Mouse (Mus musculus): Measurements from ENCODE around the gene Fyb2. TPM values are rescaled to one million over a fixed set of nuclear protein-coding genes. Genes with fewer than 3 reads are reported as not detected.

The Fyb2 gene
- polyA plus RNA-seq, 1 experiment from 2014 or later, result 0.08 TPM

- no peaks in the 10 kb centered on the region for H3K9me3 ChIP-seq
- no peak overlapping the region for H3K4me3 ChIP-seq (replicated peaks)
- no peaks in the 10 kb centered on the region for H3K4me1 ChIP-seq
- H3K27ac ChIP-seq, result no peak overlapping the region
- WGBS, result 67% methylated on average over 1 of the region's 1 CpGs
- ATAC-seq (ENCODE audit: insufficient read depth, low FRiP score, low read depth), result no peak
- H3K9ac ChIP-seq, result no peak overlapping the region
- no peak overlapping the region for H3K4me2 ChIP-seq
- H3K27me3 ChIP-seq (replicated peaks), result no peaks in the 10 kb centered on the region
- H3K36me3 ChIP-seq, result no peaks in the 10 kb centered on the region
These were observed 31.2 kb downstream of the Fyb2 start for GRCm38 (mm10) chr4:104944482-104944881.

- H3K4me1 ChIP-seq, result no peaks in the 10 kb centered on the region
- no peak overlapping the region for H3K9ac ChIP-seq
- no peak overlapping the region for H3K27ac ChIP-seq
- H3K4me3 ChIP-seq (replicated peaks), result no peak overlapping the region
- no peaks in the 10 kb centered on the region for H3K9me3 ChIP-seq
- no peak for ATAC-seq (ENCODE audit: insufficient read depth, low FRiP score, low read depth)
- H3K4me2 ChIP-seq, result no peak overlapping the region
- H3K27me3 ChIP-seq (replicated peaks), result no peaks in the 10 kb centered on the region
- WGBS, result 42% methylated on average over 4 of the region's 4 CpGs
- H3K36me3 ChIP-seq, result no peaks in the 10 kb centered on the region
These were observed 35.6 kb downstream of the Fyb2 start for GRCm38 (mm10) chr4:104948886-104949285.

GRCm38 (mm10) chr4:104949304-104949703 is 36.0 kb downstream of the Fyb2 start:
- ATAC-seq (ENCODE audit: insufficient read depth, low FRiP score, low read depth), result no peak
- no peaks in the 10 kb centered on the region for H3K4me1 ChIP-seq
- no peaks in the 10 kb centered on the region for H3K36me3 ChIP-seq
- H3K9ac ChIP-seq, result no peak overlapping the region
- H3K9me3 ChIP-seq, result no peaks in the 10 kb centered on the region
- WGBS, result 53% methylated on average over 3 of the region's 3 CpGs
- H3K27ac ChIP-seq, result no peak overlapping the region
- H3K27me3 ChIP-seq (replicated peaks), result no peaks in the 10 kb centered on the region
- no peak overlapping the region for H3K4me2 ChIP-seq
- no peak overlapping the region for H3K4me3 ChIP-seq (replicated peaks)

- WGBS, result 58% methylated on average over 4 of the region's 4 CpGs
- H3K4me2 ChIP-seq, result no peak overlapping the region
- no peaks in the 10 kb centered on the region for H3K9me3 ChIP-seq
- H3K27ac ChIP-seq, result no peak overlapping the region
- no peak overlapping the region for H3K9ac ChIP-seq
- H3K4me1 ChIP-seq, result no peaks in the 10 kb centered on the region
- H3K27me3 ChIP-seq (replicated peaks), result no peaks in the 10 kb centered on the region
- ATAC-seq (ENCODE audit: insufficient read depth, low FRiP score, low read depth), result no peak
- H3K4me3 ChIP-seq (replicated peaks), result no peak overlapping the region
- no peaks in the 10 kb centered on the region for H3K36me3 ChIP-seq
These were observed 38.1 kb downstream of the Fyb2 start for GRCm38 (mm10) chr4:104951280-104951878.

GRCm38 (mm10) chr4:104956691-104957090 is 43.4 kb downstream of the Fyb2 start:
- H3K27ac ChIP-seq, result no peak overlapping the region
- 55% methylated on average over 7 of the region's 7 CpGs for WGBS
- H3K36me3 ChIP-seq, result no peaks in the 10 kb centered on the region
- no peak overlapping the region for H3K4me3 ChIP-seq (replicated peaks)
- no peaks in the 10 kb centered on the region for H3K27me3 ChIP-seq (replicated peaks)
- no peaks in the 10 kb centered on the region for H3K9me3 ChIP-seq
- no peaks in the 10 kb centered on the region for H3K4me1 ChIP-seq
- no peak overlapping the region for H3K4me2 ChIP-seq
- ATAC-seq (ENCODE audit: insufficient read depth, low FRiP score, low read depth), result no peak
- no peak overlapping the region for H3K9ac ChIP-seq

GRCm38 (mm10) chr4:104961431-104961830 is 48.2 kb downstream of the Fyb2 start:
- no peak overlapping the region for H3K27ac ChIP-seq
- no peaks in the 10 kb centered on the region for H3K4me1 ChIP-seq
- H3K4me3 ChIP-seq (replicated peaks), result no peak overlapping the region
- 68% methylated on average over 5 of the region's 5 CpGs for WGBS
- H3K9ac ChIP-seq, result no peak overlapping the region
- H3K36me3 ChIP-seq, result no peaks in the 10 kb centered on the region
- H3K27me3 ChIP-seq (replicated peaks), result no peaks in the 10 kb centered on the region
- no peaks in the 10 kb centered on the region for H3K9me3 ChIP-seq
- no peak for ATAC-seq (ENCODE audit: insufficient read depth, low FRiP score, low read depth)
- H3K4me2 ChIP-seq, result no peak overlapping the region

- Histone ChIP-seq H3K9ac (no peak overlapping the region), H3K4me3 (replicated peaks) (no peak overlapping the region), H3K4me2 (no peak overlapping the region), H3K36me3 (no peaks in the 10 kb centered on the region), H3K9me3 (no peaks in the 10 kb centered on the region), H3K4me1 (no peaks in the 10 kb centered on the region), H3K27me3 (replicated peaks) (no peaks in the 10 kb centered on the region), H3K27ac (no peak overlapping the region)
- 86% methylated on average over 2 of the region's 2 CpGs for WGBS
- no peak for ATAC-seq (ENCODE audit: insufficient read depth, low FRiP score, low read depth)
These were observed 59.4 kb downstream of the Fyb2 start for GRCm38 (mm10) chr4:104972606-104973005.

GRCm38 (mm10) chr4:104975162-104975830 is 62.0 kb downstream of the Fyb2 start:
- Histone ChIP-seq H3K36me3 (no peaks in the 10 kb centered on the region), H3K27ac (no peak overlapping the region), H3K4me2 (no peak overlapping the region), H3K9ac (no peak overlapping the region), H3K4me3 (replicated peaks) (no peak overlapping the region), H3K9me3 (no peaks in the 10 kb centered on the region), H3K4me1 (no peaks in the 10 kb centered on the region), H3K27me3 (replicated peaks) (no peaks in the 10 kb centered on the region)
- no peak for ATAC-seq (ENCODE audit: insufficient read depth, low FRiP score, low read depth)
- WGBS, result 79% methylated on average over 6 of the region's 6 CpGs

- Histone ChIP-seq H3K36me3 (no peaks in the 10 kb centered on the region), H3K9me3 (no peaks in the 10 kb centered on the region), H3K4me2 (no peak overlapping the region), H3K27me3 (replicated peaks) (no peaks in the 10 kb centered on the region), H3K4me1 (no peaks in the 10 kb centered on the region), H3K27ac (no peak overlapping the region), H3K9ac (no peak overlapping the region), H3K4me3 (replicated peaks) (no peak overlapping the region)
- ATAC-seq (ENCODE audit: insufficient read depth, low FRiP score, low read depth), result no peak
- WGBS, result 70% methylated on average over 5 of the region's 5 CpGs
These were observed 72.8 kb downstream of the Fyb2 start for GRCm38 (mm10) chr4:104985960-104986632.

GRCm38 (mm10) chr4:104987631-104988030 is 74.4 kb downstream of the Fyb2 start:
- Histone ChIP-seq H3K4me2 (no peak overlapping the region), H3K27ac (no peak overlapping the region), H3K36me3 (no peaks in the 10 kb centered on the region), H3K4me1 (no peaks in the 10 kb centered on the region), H3K9me3 (no peaks in the 10 kb centered on the region), H3K27me3 (replicated peaks) (no peaks in the 10 kb centered on the region), H3K9ac (no peak overlapping the region), H3K4me3 (replicated peaks) (no peak overlapping the region)
- no peak for ATAC-seq (ENCODE audit: insufficient read depth, low FRiP score, low read depth)
- WGBS, result 67% methylated on average over 7 of the region's 7 CpGs

- H3K4me2 ChIP-seq, result no peak overlapping the region
- H3K27me3 ChIP-seq (replicated peaks), result no peaks in the 10 kb centered on the region
These were observed 74.8 kb downstream of the Fyb2 start for GRCm38 (mm10) chr4:104988102-104988501.

GRCm38 (mm10) chr4:104988709-104989108 is 75.5 kb downstream of the Fyb2 start:
- Histone ChIP-seq H3K36me3 (no peaks in the 10 kb centered on the region), H3K4me1 (no peaks in the 10 kb centered on the region), H3K4me2 (no peak overlapping the region), H3K9ac (no peak overlapping the region), H3K4me3 (replicated peaks) (no peak overlapping the region), H3K27ac (no peak overlapping the region), H3K27me3 (replicated peaks) (no peaks in the 10 kb centered on the region), H3K9me3 (no peaks in the 10 kb centered on the region)
- no peak for ATAC-seq (ENCODE audit: insufficient read depth, low FRiP score, low read depth)
- 89% methylated on average over 7 of the region's 7 CpGs for WGBS

More at GRCm38 (mm10) chr4:104988102-104988501, 74.8 kb downstream of the Fyb2 start:
- Histone ChIP-seq H3K27ac (no peak overlapping the region), H3K4me1 (no peaks in the 10 kb centered on the region), H3K9ac (no peak overlapping the region), H3K36me3 (no peaks in the 10 kb centered on the region), H3K9me3 (no peaks in the 10 kb centered on the region), H3K4me3 (replicated peaks) (no peak overlapping the region)
- WGBS, result 83% methylated on average over 5 of the region's 5 CpGs
- ATAC-seq (ENCODE audit: insufficient read depth, low FRiP score, low read depth), result no peak

All from stomach, embryonic 15.5 days (tissue).